Mouse (Mus musculus): ENCODE data around the gene Nsd1.

DNA sequence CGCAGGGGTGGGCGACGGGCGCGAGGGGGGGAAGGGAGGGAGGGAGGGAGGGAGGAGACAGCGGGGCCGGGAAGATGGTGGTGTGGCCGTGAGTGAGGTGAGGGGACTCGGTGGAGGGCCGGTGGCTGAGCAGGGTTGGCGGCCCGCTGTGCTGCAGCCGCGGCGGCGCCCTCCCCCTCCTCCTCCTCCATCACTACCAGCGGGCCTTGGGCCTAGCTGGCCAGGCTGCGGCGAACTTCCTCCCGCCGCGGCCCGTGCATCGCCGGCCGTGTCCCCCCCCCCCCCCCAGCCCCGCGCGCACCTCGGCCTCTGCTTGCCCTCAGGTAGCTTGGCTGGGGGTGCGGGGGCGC, 2.4 kb downstream of the Nsd1 start:
- TF ChIP-seq CTCF (IDR thresholded peaks at IDR 0.05) (no peak), EP300 (IDR thresholded peaks at IDR 0.05) (no peak)

All from lung, postnatal 0 days (tissue).